Mouse (Mus musculus): ENCODE data around the gene 0610030E20Rik.

GRCm38 (mm10) chr6:72369557-72369956, 22.4 kb downstream of the 0610030E20Rik start:
- TF ChIP-seq GATA1 (IDR thresholded peaks at IDR 0.05; ENCODE audit: low read length) = no peak
- no peak for TF ChIP-seq TAL1 (IDR thresholded peaks at IDR 0.05; ENCODE audit: low read length)
